Mouse (Mus musculus): ENCODE results near the gene Fam107b. TPM values are rescaled to one million over a fixed set of nuclear protein-coding genes. Genes with fewer than 3 reads are reported as not detected.
"Not testable (repeated sequence)": the region's sequence is repeated elsewhere in the genome, so short reads cannot be mapped to it uniquely, and the experiment has no call there.

The Fam107b gene
- total RNA-seq, 1 experiment, result 15.0 TPM

DNA sequence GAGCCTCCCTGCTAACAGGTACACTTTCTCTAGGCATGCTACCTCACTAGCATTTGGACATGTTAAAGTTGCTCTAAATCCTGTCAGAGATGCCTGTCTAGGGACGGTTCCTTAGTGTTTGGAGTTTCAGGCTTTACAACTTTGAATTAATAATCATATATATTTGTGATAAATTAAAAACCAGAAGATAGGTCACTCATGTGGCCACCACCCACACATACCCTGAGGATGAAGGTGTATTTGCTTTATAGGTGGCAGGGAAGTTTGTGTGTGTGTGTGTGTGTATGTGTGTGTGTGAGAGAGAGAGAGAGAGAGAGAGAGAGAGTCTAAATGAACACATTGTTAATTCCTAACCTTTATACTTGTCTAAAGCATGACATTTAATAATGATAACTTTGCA lies 144.2 kb downstream of the Fam107b start:
- no peak for DNase-seq (ENCODE audit: low read depth, low spot score)
- Histone ChIP-seq H3K4me1 (ENCODE audit: control insufficient read depth in 2 of 2, insufficient read depth in 2 of 2, low read length in 2 of 2, poor library complexity in 1 of 2) (peaks cover 2 to 4% of the 10 kb centered on the region in 2 experiments; a peak in 2 of 4 replicates), H3K36me3 (ENCODE audit: control insufficient read depth, insufficient read depth, low read length, poor library complexity, severe bottlenecking) (no peaks in the 10 kb centered on the region), H3K9ac (ENCODE audit: insufficient read depth, low read depth, low read length, poor library complexity, severe bottlenecking) (no peak overlapping the region), H3K4me3 (ENCODE audit: insufficient read depth in 1 of 2, low read depth in 1 of 2, low read length in 2 of 2, poor library complexity in 1 of 2, severe bottlenecking in 1 of 2) (peak overlapping the region in 1 of 2 experiments; percentile 89; a peak in 1 of 4 replicates), H3K9me3 (ENCODE audit: control insufficient read depth, insufficient read depth, low read depth, low read length) (no peaks in the 10 kb centered on the region), H3K27ac (ENCODE audit: insufficient read depth, low read depth, low read length, poor library complexity, severe bottlenecking) (no peak overlapping the region)
- TF ChIP-seq HCFC1 (IDR thresholded peaks at IDR 0.05; ENCODE audit: borderline replicate concordance, insufficient read depth, low read length) (no peak), MAFK (IDR thresholded peaks at IDR 0.05; ENCODE audit: insufficient read depth, low read depth, low read length) (no peak), ZNF384 (IDR thresholded peaks at IDR 0.05; ENCODE audit: low read depth, low read length) (no peak), ZC3H11A (IDR thresholded peaks at IDR 0.05; ENCODE audit: borderline replicate concordance, low read depth, low read length) (no peak), CHD2 (IDR thresholded peaks at IDR 0.05; ENCODE audit: low read depth, low read length) (no peak)
- in situ Hi-C loops (cut with MboI; ENCODE audit: low sequenced_read_pairs in 2 of 2, unreplicated experiment in 2 of 2), result no loop called here

DNA sequence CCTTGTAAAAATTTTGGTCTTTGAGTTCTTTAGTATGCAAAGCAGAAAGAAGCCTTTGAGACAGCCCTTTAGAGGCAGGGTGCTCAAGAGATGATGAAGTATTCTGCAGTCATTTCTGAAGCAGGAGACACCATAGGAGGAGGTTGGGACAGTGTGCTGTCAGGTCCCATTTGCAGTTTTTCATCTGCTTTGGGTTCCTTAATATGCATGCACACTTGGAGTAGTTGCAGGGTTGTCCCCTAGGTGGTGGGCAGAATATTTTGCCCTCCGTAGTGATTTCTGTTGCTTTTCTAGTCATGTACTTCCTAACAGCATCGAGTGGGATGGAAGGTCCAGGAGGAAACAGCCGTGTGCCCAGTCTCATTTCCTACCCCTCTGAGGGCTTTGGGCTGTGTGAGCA lies 145.1 kb downstream of the Fam107b start:
- in situ Hi-C loops (cut with MboI; ENCODE audit: low sequenced_read_pairs in 2 of 2, unreplicated experiment in 2 of 2), result no loop called here
- Histone ChIP-seq H3K9me3 (ENCODE audit: control insufficient read depth, insufficient read depth, low read depth, low read length) (no peaks in the 10 kb centered on the region), H3K27ac (ENCODE audit: insufficient read depth, low read depth, low read length, poor library complexity, severe bottlenecking) (no peak overlapping the region), H3K36me3 (ENCODE audit: control insufficient read depth, insufficient read depth, low read length, poor library complexity, severe bottlenecking) (no peaks in the 10 kb centered on the region), H3K4me1 (ENCODE audit: control insufficient read depth in 2 of 2, insufficient read depth in 2 of 2, low read length in 2 of 2, poor library complexity in 1 of 2) (peaks cover 2 to 4% of the 10 kb centered on the region in 2 experiments; a peak in 2 of 4 replicates), H3K4me3 (ENCODE audit: insufficient read depth in 1 of 2, low read depth in 1 of 2, low read length in 2 of 2, poor library complexity in 1 of 2, severe bottlenecking in 1 of 2) (no peak overlapping the region), H3K9ac (ENCODE audit: insufficient read depth, low read depth, low read length, poor library complexity, severe bottlenecking) (no peak overlapping the region)
- no peak for DNase-seq (ENCODE audit: low read depth, low spot score)
- TF ChIP-seq MAFK (IDR thresholded peaks at IDR 0.05; ENCODE audit: insufficient read depth, low read depth, low read length) (no peak), ZNF384 (IDR thresholded peaks at IDR 0.05; ENCODE audit: low read depth, low read length) (no peak), ZC3H11A (IDR thresholded peaks at IDR 0.05; ENCODE audit: borderline replicate concordance, low read depth, low read length) (no peak), HCFC1 (IDR thresholded peaks at IDR 0.05; ENCODE audit: borderline replicate concordance, insufficient read depth, low read length) (no peak), CHD2 (IDR thresholded peaks at IDR 0.05; ENCODE audit: low read depth, low read length) (no peak)

GRCm38 (mm10) chr2:3717268-3717667 lies 147.0 kb downstream of the Fam107b start:
- Histone ChIP-seq H3K4me3 (ENCODE audit: insufficient read depth in 1 of 2, low read depth in 1 of 2, low read length in 2 of 2, poor library complexity in 1 of 2, severe bottlenecking in 1 of 2) (no peak overlapping the region), H3K4me1 (ENCODE audit: control insufficient read depth in 2 of 2, insufficient read depth in 2 of 2, low read length in 2 of 2, poor library complexity in 1 of 2) (peaks cover 2 to 4% of the 10 kb centered on the region in 2 experiments; a peak in 2 of 4 replicates), H3K27ac (ENCODE audit: insufficient read depth, low read depth, low read length, poor library complexity, severe bottlenecking) (no peak overlapping the region), H3K36me3 (ENCODE audit: control insufficient read depth, insufficient read depth, low read length, poor library complexity, severe bottlenecking) (no peaks in the 10 kb centered on the region), H3K9me3 (ENCODE audit: control insufficient read depth, insufficient read depth, low read depth, low read length) (no peaks in the 10 kb centered on the region), H3K9ac (ENCODE audit: insufficient read depth, low read depth, low read length, poor library complexity, severe bottlenecking) (no peak overlapping the region)
- in situ Hi-C loops (cut with MboI; ENCODE audit: low sequenced_read_pairs in 2 of 2, unreplicated experiment in 2 of 2), result no loop called here
- TF ChIP-seq HCFC1 (IDR thresholded peaks at IDR 0.05; ENCODE audit: borderline replicate concordance, insufficient read depth, low read length) (no peak), CHD2 (IDR thresholded peaks at IDR 0.05; ENCODE audit: low read depth, low read length) (no peak), MAFK (IDR thresholded peaks at IDR 0.05; ENCODE audit: insufficient read depth, low read depth, low read length) (no peak), ZNF384 (IDR thresholded peaks at IDR 0.05; ENCODE audit: low read depth, low read length) (no peak), ZC3H11A (IDR thresholded peaks at IDR 0.05; ENCODE audit: borderline replicate concordance, low read depth, low read length) (no peak)
- DNase-seq (ENCODE audit: low read depth, low spot score), result no peak

DNA sequence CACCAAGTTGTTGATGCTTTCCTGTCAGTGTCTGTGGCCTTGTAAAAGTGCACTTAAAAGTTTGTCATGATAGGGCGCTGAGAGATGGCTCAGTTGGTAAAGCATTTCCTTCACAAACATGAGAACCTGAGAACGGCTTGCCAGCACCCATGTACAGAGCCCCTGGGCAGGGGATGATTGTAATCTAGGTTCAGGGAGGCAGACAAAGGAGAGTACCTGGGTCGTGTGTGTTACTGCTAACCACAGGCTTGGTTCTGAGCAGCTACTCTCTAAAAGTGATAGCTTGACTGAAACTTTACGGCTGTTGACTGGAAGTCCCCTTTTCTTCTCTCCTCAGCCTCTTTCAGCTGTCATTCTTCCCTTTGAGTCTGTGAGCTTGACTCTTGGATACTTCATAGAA lies 147.6 kb downstream of the Fam107b start:
- no peak for TF ChIP-seq CHD2 (IDR thresholded peaks at IDR 0.05; ENCODE audit: low read depth, low read length)
- no peak for TF ChIP-seq HCFC1 (IDR thresholded peaks at IDR 0.05; ENCODE audit: borderline replicate concordance, insufficient read depth, low read length)
- TF ChIP-seq ZC3H11A (IDR thresholded peaks at IDR 0.05; ENCODE audit: borderline replicate concordance, low read depth, low read length), result no peak
- no peak overlapping the region for H3K9ac ChIP-seq (ENCODE audit: insufficient read depth, low read depth, low read length, poor library complexity, severe bottlenecking)
- H3K27ac ChIP-seq (ENCODE audit: insufficient read depth, low read depth, low read length, poor library complexity, severe bottlenecking), result no peak overlapping the region
- in situ Hi-C loops (cut with MboI; ENCODE audit: low sequenced_read_pairs in 2 of 2, unreplicated experiment in 2 of 2), result no loop called here
- no peak for DNase-seq (ENCODE audit: low read depth, low spot score)
- H3K36me3 ChIP-seq (ENCODE audit: control insufficient read depth, insufficient read depth, low read length, poor library complexity, severe bottlenecking), result no peaks in the 10 kb centered on the region
- H3K4me1 ChIP-seq (ENCODE audit: control insufficient read depth in 2 of 2, insufficient read depth in 2 of 2, low read length in 2 of 2, poor library complexity in 1 of 2), result peaks cover 2% of the 10 kb centered on the region in 2 experiments; a peak in 2 of 4 replicates
- H3K4me3 ChIP-seq (ENCODE audit: insufficient read depth in 1 of 2, low read depth in 1 of 2, low read length in 2 of 2, poor library complexity in 1 of 2, severe bottlenecking in 1 of 2), result no peak overlapping the region
- H3K9me3 ChIP-seq (ENCODE audit: control insufficient read depth, insufficient read depth, low read depth, low read length), result no peaks in the 10 kb centered on the region

GRCm38 (mm10) chr2:3719436-3720121 lies 149.3 kb downstream of the Fam107b start:
- in situ Hi-C loops (cut with MboI; ENCODE audit: low sequenced_read_pairs in 2 of 2, unreplicated experiment in 2 of 2); H3K4me1 ChIP-seq (ENCODE audit: control insufficient read depth in 2 of 2, insufficient read depth in 2 of 2, low read length in 2 of 2, poor library complexity in 1 of 2); H3K27ac ChIP-seq (ENCODE audit: insufficient read depth, low read depth, low read length, poor library complexity, severe bottlenecking); H3K4me3 ChIP-seq (ENCODE audit: insufficient read depth in 1 of 2, low read depth in 1 of 2, low read length in 2 of 2, poor library complexity in 1 of 2, severe bottlenecking in 1 of 2); H3K9me3 ChIP-seq (ENCODE audit: control insufficient read depth, insufficient read depth, low read depth, low read length); H3K36me3 ChIP-seq (ENCODE audit: control insufficient read depth, insufficient read depth, low read length, poor library complexity, severe bottlenecking); H3K9ac ChIP-seq (ENCODE audit: insufficient read depth, low read depth, low read length, poor library complexity, severe bottlenecking); DNase-seq (ENCODE audit: low read depth, low spot score): not testable (repeated sequence)
